Mouse (Mus musculus): ENCODE measurements around the gene Fbxl19. TPM values are rescaled to one million over a fixed set of nuclear protein-coding genes. Genes with fewer than 3 reads are reported as not detected.

Gene Fbxl19
- polyA plus RNA-seq, 1 experiment from 2014 or later, result 5.3 TPM

DNA sequence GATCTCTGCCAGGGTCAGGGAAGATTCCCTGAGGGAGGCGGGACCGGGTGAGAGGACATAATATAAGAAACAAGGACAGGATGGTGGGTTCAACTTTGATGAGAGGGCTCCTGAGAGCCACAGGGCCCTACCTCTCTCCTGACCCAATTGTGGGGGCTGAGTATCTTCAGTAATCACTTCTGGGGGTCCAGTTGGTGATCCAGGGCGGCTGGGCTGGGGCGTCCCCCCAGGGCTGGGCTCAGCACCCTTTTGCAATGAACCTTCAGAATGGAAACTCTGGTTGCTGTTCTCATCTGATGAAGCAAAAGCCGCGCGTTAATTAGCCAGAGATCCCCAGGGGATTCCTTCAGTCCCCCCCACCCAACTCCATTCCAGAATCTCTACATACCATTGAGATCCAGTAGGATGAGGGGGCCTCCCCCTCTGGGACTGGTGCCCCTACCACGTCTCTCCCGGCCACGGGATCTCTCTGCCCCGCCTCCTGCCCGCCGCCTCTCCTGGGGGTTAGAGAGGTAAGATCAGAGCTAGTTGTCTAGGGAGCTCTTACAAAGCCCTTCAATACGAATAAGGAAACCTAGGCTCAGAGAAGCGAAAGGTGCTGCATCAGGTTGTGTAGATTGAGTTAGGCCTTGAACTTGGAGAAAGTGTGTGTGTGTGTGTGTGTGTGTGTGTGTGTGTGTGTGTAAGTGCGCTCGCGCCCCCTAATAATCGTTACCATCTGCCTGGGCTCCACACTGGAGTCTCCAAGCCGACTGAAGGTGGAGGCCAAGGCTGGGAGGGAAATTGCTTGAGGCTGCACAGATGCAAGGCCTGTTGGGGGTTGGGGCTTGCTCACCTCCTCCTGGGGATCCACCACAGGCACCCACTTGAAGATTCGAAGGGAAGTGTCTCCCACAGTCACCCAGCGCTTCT lies 37.0 kb upstream of the Fbxl19 start:
- WGBS, result 22% methylated on average over 22 of the region's 22 CpGs
- Histone ChIP-seq H3K9ac (peak overlapping the region; percentile 75), H3K9me3 (ENCODE audit: low read depth, low read length) (no peaks in the 10 kb centered on the region), H3K4me2 (peak overlapping the region; percentile 92), H3K27me3 (ENCODE audit: insufficient read depth, low read length) (no peaks in the 10 kb centered on the region), H3K4me3 (ENCODE audit: low read depth, low read length) (peak overlapping the region; percentile 72), H3K36me3 (ENCODE audit: insufficient read depth) (peaks cover 43% of the 10 kb centered on the region), H3K4me1 (ENCODE audit: insufficient read depth) (peaks cover 25% of the 10 kb centered on the region), H3K27ac (ENCODE audit: low read depth) (peak overlapping the region; percentile 99)
- no peak for TF ChIP-seq CTCF (IDR thresholded peaks at IDR 0.05; ENCODE audit: low read depth)
- peak; percentile 1; the same call in 1 of the 2 replicates for ATAC-seq (ENCODE audit: insufficient read depth)
- peak; percentile 38 for DNase-seq

DNA sequence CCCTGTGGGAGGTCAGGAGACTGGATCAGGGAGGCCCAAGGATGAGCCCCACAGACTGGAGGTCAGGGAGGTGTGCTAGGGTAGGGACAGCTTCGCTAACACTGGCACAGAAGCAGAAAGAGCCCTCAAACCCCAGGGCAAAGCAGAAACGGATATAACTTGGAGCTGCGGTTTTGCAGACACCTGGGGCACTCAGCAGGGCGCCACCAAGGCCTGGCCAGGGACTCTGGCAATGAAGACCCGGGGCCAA lies 36.5 kb upstream of the Fbxl19 start:
- Histone ChIP-seq H3K36me3 (ENCODE audit: insufficient read depth) (peaks cover 39% of the 10 kb centered on the region), H3K27me3 (ENCODE audit: insufficient read depth, low read length) (no peaks in the 10 kb centered on the region), H3K9ac (peak overlapping the region; percentile 75), H3K4me2 (peak overlapping the region; percentile 92), H3K9me3 (ENCODE audit: low read depth, low read length) (no peaks in the 10 kb centered on the region), H3K4me3 (ENCODE audit: low read depth, low read length) (peak overlapping the region; percentile 72), H3K4me1 (ENCODE audit: insufficient read depth) (peaks cover 27% of the 10 kb centered on the region), H3K27ac (ENCODE audit: low read depth) (peak overlapping the region; percentile 99)
- 0% methylated on average over 5 of the region's 5 CpGs for WGBS
- ATAC-seq (ENCODE audit: insufficient read depth), result no peak
- no peak for DNase-seq
- no peak for TF ChIP-seq CTCF (IDR thresholded peaks at IDR 0.05; ENCODE audit: low read depth)

DNA sequence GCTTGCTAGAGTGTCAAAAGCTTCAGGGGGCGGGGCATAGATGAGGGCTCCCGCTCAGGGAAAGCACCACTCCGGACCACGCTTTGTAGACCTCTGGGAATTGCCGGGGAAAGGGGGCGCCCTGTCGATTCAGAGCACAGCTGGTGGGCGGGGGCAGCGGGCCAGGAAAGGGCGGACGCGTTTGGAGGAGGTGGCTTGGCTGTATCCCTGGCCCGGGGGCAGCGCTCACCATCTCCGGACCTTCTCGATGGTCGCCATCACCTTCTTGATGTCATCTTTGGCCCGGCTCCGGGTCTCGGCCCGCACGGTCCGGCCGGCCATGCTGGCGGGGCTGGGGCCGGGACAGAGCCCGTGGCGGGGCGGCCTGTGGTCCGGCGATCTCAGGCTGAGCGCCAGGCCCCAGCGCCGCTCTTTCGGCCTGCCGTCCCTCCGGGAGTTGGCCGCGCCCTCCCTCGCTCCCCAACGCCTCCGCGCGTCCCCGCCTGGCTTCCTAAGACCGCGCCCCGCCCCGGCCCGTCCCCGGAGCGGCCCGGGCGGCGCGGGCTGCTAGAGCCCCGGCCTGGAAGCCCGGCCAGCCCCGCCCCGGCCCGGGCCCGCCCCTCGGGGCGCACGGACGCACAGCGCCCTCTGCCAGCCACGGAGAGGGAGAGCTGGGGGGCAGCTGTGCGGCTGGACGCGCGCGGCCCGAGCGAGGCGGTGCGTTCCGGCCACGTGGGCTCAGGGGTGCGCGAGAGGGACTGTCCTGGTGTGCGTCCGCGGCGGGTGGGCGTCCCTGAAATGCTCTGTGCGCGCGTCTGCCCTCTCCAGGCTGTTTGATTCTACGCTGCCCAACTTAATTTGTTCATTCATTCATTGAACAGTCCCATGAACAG lies 35.9 kb upstream of the Fbxl19 start, which contains the start of gene Bcl7c:
TSS of gene Bcl7c (minus strand) at position 727 of the 872 bp plus-strand sequence.
- Histone ChIP-seq H3K27me3 (ENCODE audit: insufficient read depth, low read length) (no peaks in the 10 kb centered on the region), H3K36me3 (ENCODE audit: insufficient read depth) (peaks cover 34% of the 10 kb centered on the region), H3K9me3 (ENCODE audit: low read depth, low read length) (no peaks in the 10 kb centered on the region), H3K4me3 (ENCODE audit: low read depth, low read length) (peak within 1 kb of the TSS; percentile 72), H3K27ac (ENCODE audit: low read depth) (peak within 1 kb of the TSS; percentile 99), H3K4me2 (peak within 1 kb of the TSS; percentile 92), H3K4me1 (ENCODE audit: insufficient read depth) (peaks cover 27% of the 10 kb centered on the region), H3K9ac (peak within 1 kb of the TSS; percentile 75)
- under 1% methylated on average over 66 of the region's 90 CpGs for WGBS
- DNase-seq (peak; percentile 98), ATAC-seq (ENCODE audit: insufficient read depth) (peak; percentile 85)
- TF ChIP-seq CTCF (IDR thresholded peaks at IDR 0.05; ENCODE audit: low read depth), result peak; percentile 58

DNA sequence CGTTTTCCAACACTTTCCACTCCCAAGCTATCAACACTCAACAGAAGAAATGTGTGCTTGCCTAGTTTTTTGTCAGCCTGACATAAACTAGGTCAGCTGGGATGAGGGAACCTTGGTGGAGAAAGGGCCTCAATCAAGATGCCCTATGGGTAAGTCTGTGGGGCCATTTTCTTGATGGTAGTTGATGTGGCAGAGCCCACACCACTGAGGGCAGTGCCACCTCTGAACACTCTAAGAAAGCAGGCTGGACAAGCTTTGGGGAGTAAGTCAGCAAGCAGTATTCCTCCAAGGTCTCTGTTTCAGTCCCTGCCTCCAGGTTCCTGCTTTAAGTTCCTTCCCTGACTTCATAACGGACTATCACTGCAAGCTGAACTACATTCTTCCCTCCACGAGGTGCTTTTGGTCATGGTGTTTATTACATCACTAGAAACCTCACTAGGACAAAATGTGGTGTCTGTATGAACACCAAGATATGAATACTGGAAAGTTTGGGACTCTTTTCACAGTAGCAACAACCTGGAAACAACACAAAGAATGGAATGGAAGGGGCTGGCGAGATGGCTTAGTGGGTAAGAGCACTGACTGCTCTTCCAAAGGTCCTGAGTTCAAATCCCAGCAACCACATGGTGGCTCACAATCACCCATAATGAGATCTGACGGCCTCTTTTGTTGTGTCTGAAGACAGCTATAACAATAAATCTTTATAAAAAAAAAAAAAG lies 34.9 kb upstream of the Fbxl19 start:
- H3K4me1 ChIP-seq (ENCODE audit: insufficient read depth), result peaks cover 27% of the 10 kb centered on the region
- peak overlapping the region; percentile 92 for H3K4me2 ChIP-seq
- no peak for TF ChIP-seq CTCF (IDR thresholded peaks at IDR 0.05; ENCODE audit: low read depth)
- peak overlapping the region; percentile 75 for H3K9ac ChIP-seq
- H3K36me3 ChIP-seq (ENCODE audit: insufficient read depth), result peaks cover 25% of the 10 kb centered on the region
- H3K27me3 ChIP-seq (ENCODE audit: insufficient read depth, low read length), result no peaks in the 10 kb centered on the region
- ATAC-seq (ENCODE audit: insufficient read depth), result no peak
- 62% methylated on average over 5 of the region's 5 CpGs for WGBS
- no peaks in the 10 kb centered on the region for H3K9me3 ChIP-seq (ENCODE audit: low read depth, low read length)
- H3K4me3 ChIP-seq (ENCODE audit: low read depth, low read length), result peak overlapping the region; percentile 72
- peak; percentile 17 for DNase-seq
- peak overlapping the region; percentile 99 for H3K27ac ChIP-seq (ENCODE audit: low read depth)

DNA sequence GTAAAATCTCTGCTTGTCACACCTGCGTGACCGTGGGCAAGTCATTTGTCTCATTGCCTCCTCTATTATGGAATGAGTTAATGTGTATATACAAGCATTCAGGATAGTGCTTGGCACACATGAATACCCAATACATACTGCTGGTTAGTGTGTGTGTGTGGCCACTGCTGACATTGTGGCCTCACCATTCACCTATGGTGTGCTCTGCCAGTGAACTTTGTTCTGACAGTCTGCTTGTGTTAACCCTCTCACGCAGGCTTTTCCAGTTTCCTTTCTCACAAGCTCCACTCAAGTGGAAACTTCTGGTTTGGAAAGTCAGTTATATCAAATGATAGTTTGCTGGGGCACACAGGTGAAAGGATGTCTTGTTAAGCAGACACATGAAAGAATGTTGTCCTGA lies 33.3 kb upstream of the Fbxl19 start:
- Histone ChIP-seq H3K36me3 (ENCODE audit: insufficient read depth) (peaks cover 10% of the 10 kb centered on the region), H3K4me2 (no peak overlapping the region), H3K27ac (ENCODE audit: low read depth) (peak overlapping the region; percentile 97; the same call in 1 of the 2 replicates), H3K9ac (no peak overlapping the region), H3K4me3 (ENCODE audit: low read depth, low read length) (no peak overlapping the region), H3K9me3 (ENCODE audit: low read depth, low read length) (no peaks in the 10 kb centered on the region), H3K4me1 (ENCODE audit: insufficient read depth) (peaks cover 27% of the 10 kb centered on the region), H3K27me3 (ENCODE audit: insufficient read depth, low read length) (no peaks in the 10 kb centered on the region)
- WGBS, result 77% methylated on average over 3 of the region's 3 CpGs
- ATAC-seq (ENCODE audit: insufficient read depth), result no peak
- TF ChIP-seq CTCF (IDR thresholded peaks at IDR 0.05; ENCODE audit: low read depth), result no peak
- no peak for DNase-seq

DNA sequence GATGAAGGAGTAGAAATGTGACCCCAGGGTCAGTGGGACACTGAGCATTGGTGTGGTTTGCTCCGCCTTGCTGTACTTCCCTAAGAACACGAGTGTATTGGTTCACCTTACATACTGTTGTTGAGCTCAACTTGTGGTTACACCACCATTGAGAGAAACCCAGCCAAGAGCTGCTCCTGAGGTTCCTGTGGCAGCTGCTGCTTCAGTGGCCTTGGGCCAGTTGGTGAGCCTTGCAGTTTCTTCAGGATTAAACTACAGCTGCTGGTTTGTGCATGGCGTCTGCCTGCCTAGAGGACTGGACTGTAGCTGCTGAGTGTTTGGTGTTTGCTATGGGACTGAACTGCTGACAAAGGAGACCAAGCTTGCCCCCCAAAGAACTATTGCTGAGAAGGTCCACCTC lies 32.9 kb upstream of the Fbxl19 start:
- no peak for DNase-seq

More for the DNA sequence above, 32.9 kb upstream of the Fbxl19 start:
- ATAC-seq (ENCODE audit: insufficient read depth), result no peak
- Histone ChIP-seq H3K4me2 (no peak overlapping the region), H3K9me3 (ENCODE audit: low read depth, low read length) (no peaks in the 10 kb centered on the region), H3K9ac (no peak overlapping the region), H3K27me3 (ENCODE audit: insufficient read depth, low read length) (no peaks in the 10 kb centered on the region), H3K4me1 (ENCODE audit: insufficient read depth) (peaks cover 27% of the 10 kb centered on the region), H3K27ac (ENCODE audit: low read depth) (peak overlapping the region; percentile 97), H3K4me3 (ENCODE audit: low read depth, low read length) (no peak overlapping the region), H3K36me3 (ENCODE audit: insufficient read depth) (peaks cover 6% of the 10 kb centered on the region)
- TF ChIP-seq CTCF (IDR thresholded peaks at IDR 0.05; ENCODE audit: low read depth), result no peak
- WGBS, result 67% methylated on average over 3 of the region's 3 CpGs

Measured in lung, embryonic 14.5 days (tissue).